Mouse (Mus musculus): Measurements from ENCODE around the gene Tra2a.

DNA sequence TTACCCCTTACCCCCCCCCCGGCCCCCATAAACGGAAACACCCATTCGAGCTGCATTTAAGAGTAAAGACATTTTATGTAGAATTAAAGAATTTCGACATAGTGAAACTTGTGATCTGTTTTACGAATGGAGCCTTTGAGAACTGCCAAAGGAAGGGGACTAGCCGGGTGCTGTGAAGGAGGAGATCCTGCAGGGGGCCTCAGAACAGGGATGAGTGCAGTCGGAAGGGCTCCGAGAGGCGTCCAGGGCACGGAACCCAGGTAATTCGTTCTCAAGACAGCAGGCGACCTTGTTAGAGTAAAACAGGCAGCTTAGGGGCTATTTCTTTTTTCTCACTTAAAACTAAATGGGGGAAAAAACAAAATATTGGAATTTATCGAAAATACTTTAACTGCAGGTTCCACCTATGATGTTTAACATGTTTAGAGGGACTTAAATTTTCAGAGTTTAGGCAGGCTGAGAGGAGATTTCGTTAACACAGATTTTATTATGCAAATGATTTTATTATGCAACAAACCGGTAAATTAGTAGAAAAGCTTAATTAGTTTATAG, 36.6 kb downstream of the Tra2a start:
- no peak for TF ChIP-seq MAX (IDR thresholded peaks at IDR 0.05; ENCODE audit: low read depth)
- no peak for TF ChIP-seq POLR2A (IDR thresholded peaks at IDR 0.05; ENCODE audit: insufficient read length, low read depth)
- TF ChIP-seq E2F4 (IDR thresholded peaks at IDR 0.05; ENCODE audit: insufficient read depth), result no peak
- no peak for TF ChIP-seq REST (IDR thresholded peaks at IDR 0.05; ENCODE audit: insufficient read depth, insufficient read length)
